Mouse (Mus musculus): Measurements from ENCODE around the gene Vmn1r12. TPM values are rescaled to one million over a fixed set of nuclear protein-coding genes. Genes with fewer than 3 reads are reported as not detected.
"Not testable (repeated sequence)": the region's sequence is repeated elsewhere in the genome, so short reads cannot be mapped to it uniquely, and the experiment has no call there.

Vmn1r12 gene
- not detected for total RNA-seq (2021)
- long read RNA-seq, experiment 1 = 0 reads
- long read RNA-seq, experiment 2 = 0 reads

DNA sequence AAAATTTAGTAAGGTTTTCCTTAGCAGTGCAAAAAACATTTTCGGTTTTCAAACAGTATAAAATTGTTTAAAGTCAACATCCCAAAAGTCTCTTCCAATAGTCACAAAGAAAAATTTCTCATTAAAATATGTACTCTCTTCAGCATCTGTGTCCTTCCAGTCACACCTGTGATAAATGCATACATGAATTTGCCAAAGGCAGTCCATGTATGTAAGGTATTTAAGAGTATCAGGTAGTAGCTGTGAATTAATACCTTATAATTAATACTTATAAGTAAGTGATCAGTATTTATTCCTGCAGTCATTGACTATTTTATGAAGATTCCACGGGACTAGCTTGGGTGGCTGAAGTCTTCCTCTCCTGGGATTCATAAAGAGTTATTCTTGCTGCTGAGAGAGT lies at the start of gene Vmn1r12:
Gene Vmn1r12 (plus strand): TSS at position 301 of the 400 bp plus-strand sequence.
- no peak for DNase-seq (ENCODE audit: low spot score in 2 of 2)

DNA sequence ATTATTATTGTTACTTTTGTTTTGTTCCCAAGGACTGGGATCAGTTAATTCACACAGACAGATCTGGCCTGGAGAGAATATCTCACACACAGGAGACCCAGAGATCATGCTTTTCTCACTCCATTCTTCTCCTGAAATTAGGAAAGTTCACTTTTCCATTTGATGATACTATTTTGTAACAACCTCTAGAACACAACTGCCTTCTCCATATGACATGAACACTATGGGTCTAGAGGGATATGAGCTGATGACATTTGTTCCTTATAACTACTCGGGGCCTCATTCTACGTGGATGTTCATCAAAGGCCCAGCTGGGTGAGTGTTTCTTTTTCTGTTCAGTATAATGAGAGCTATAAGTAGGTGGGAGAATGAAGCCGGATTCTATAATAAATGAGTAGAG lies 47.6 kb upstream of the Vmn1r12 start, which contains the start of gene Vmn1r10:
Gene Vmn1r10 (plus strand): TSS at position 301 of the 400 bp plus-strand sequence.
- DNase-seq (ENCODE audit: low spot score in 2 of 2) = no peak

DNA sequence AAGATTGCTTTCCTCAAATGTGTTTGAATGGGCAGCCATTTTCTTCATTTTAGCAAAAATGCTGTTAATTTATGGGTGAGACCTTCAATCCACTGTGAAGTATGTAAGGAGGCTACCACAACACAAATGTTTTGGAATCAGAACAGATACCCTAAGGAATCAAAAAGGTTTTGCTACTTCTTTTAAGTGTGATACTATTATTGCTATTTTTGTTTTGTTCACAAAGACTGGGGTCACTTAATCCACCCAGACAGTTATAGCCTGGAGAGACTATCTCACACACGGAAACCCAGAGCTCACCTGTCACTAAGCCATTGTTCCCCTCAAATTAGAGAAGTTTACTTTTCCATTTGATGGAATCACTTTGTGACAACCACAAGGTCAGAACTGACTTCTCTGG lies 23.6 kb upstream of the Vmn1r12 start, which contains the start of gene Vmn1r11:
Gene Vmn1r11 (plus strand): TSS at position 301 of the 400 bp plus-strand sequence.
- no peak for DNase-seq (ENCODE audit: low spot score in 2 of 2)

DNA sequence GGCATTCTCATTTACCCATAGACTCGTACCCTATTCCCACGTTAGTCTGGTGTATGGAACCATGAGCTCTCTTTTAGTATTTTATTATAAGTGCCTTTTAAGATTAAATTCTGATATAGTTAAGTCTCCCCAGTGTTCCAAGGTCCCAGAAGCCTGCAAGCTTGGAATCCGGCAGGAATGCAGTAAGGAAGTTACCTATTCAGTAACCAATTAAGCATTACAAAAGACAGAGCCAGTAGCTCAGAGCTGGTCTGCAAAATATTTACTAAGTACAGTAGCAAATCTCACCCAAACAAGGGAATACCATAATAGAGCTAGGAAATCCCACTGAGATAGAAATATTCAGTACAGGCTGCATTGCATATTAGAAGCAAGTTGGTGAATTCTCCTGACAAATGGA lies 33.3 kb downstream of the Vmn1r12 start:
- not testable (repeated sequence) for DNase-seq (ENCODE audit: low spot score in 2 of 2)

DNA sequence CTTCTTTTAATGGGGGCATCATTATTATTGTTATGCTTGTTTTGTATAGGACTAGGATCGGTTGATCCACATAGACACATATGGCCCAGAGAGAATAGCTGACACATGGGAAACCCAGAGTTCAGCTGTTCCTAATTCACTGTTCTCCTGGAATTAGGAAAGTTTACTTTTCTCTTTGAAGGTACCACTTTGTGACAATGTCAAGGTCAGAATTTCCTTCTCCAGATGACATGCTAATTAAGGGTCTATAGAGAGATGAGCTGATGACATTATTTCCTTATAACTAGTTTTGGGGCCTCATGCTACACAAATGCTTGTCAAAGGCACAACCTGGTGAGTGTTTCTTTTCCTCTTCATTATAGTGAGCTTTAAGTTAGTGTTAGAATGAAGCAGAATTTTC lies 46.3 kb downstream of the Vmn1r12 start, which contains the start of gene Vmn1r13:
Gene Vmn1r13 (plus strand): TSS at position 301 of the 400 bp plus-strand sequence.
- not testable (repeated sequence) for DNase-seq (ENCODE audit: low spot score in 2 of 2)

Other genes starting within 250 kb of the Vmn1r12 start
- 10 to 100 TPM; 57.1 to 60.8 TPM for gene Nt5c3, start 233.0 kb upstream of the Vmn1r12 start, total RNA-seq (2021)
- under 1 TPM; 0.16 to 0.42 TPM for gene Vmn1r4, start 232.9 kb upstream of the Vmn1r12 start, total RNA-seq (2021)
- not detected for gene Vmn1r5, start 186.6 kb upstream of the Vmn1r12 start, total RNA-seq (2021)
- not detected for gene Vmn1r6, start 159.7 kb upstream of the Vmn1r12 start, total RNA-seq (2021)
- gene Vmn1r7, start 131.6 kb upstream of the Vmn1r12 start, total RNA-seq (2021) = not detected
- not detected for gene Vmn1r8, start 124.6 kb upstream of the Vmn1r12 start, total RNA-seq (2021)
- not detected for gene Vmn1r9, start 90.1 kb upstream of the Vmn1r12 start, total RNA-seq (2021)
- not detected for gene Vmn1r10, start 47.5 kb upstream of the Vmn1r12 start, total RNA-seq (2021)
- gene Vmn1r11, start 23.5 kb upstream of the Vmn1r12 start, total RNA-seq (2021) = not detected
- gene Vmn1r13, start 46.4 kb downstream of the Vmn1r12 start, total RNA-seq (2021) = not detected
- not detected for gene Vmn1r14, start 74.8 kb downstream of the Vmn1r12 start, total RNA-seq (2021)
- not detected for gene Vmn1r15, start 101.0 kb downstream of the Vmn1r12 start, total RNA-seq (2021)
- gene Vmn1r16, start 172.6 kb downstream of the Vmn1r12 start, total RNA-seq (2021) = not detected
- not detected for gene Vmn1r17, start 206.8 kb downstream of the Vmn1r12 start, total RNA-seq (2021)
- gene Vmn1r18, start 238.9 kb downstream of the Vmn1r12 start, total RNA-seq (2021) = not detected
- not detected for gene Vmn1r19, start 246.9 kb downstream of the Vmn1r12 start, total RNA-seq (2021)